Mouse (Mus musculus) hindbrain, embryonic 13.5 days (tissue): ENCODE measurements around the gene Snx12. TPM values are rescaled to one million over a fixed set of nuclear protein-coding genes. Genes with fewer than 3 reads are reported as not detected.

Experiments used
- ATAC-seq: fragments of 200-750 bp; cut with Nextera tagmentation; 2 replicates; pipeline ENCODE4 v1.8.0; 2017; ENCODE audit warnings: moderate TSS enrichment; ENCODE audit not compliant: low FRiP score
- H3K27ac ChIP-seq: fragments of 300-500 bp; sonication (generic); 2 replicates; pipeline ENCODE4 v1.5.1; 2015; ENCODE audit warnings: inconsistent platforms, mild to moderate bottlenecking, moderate library complexity
- H3K27me3 ChIP-seq: fragments of 300-500 bp; sonication (generic); 2 replicates; pipeline ENCODE4 v1.6.1; 2015; ENCODE audit warnings: mild to moderate bottlenecking, inconsistent platforms
- H3K36me3 ChIP-seq: fragments of 300-500 bp; sonication (generic); 2 replicates; pipeline ENCODE4 v1.6.1; 2015; ENCODE audit warnings: mild to moderate bottlenecking, inconsistent platforms
- H3K4me1 ChIP-seq: fragments of 300-500 bp; sonication (generic); replicated peaks from 2 replicates; pipeline ENCODE4 v1.6.1; 2015; ENCODE audit warnings: inconsistent platforms
- H3K4me2 ChIP-seq: fragments of 300-500 bp; sonication (generic); 2 replicates; pipeline ENCODE4 v1.6.1; 2015; ENCODE audit warnings: inconsistent platforms, mild to moderate bottlenecking, moderate library complexity
- H3K4me3 ChIP-seq: fragments of 300-500 bp; sonication (generic); 2 replicates; pipeline ENCODE4 v1.5.1; 2015; ENCODE audit warnings: mild to moderate bottlenecking, inconsistent platforms
- H3K9ac ChIP-seq: fragments of 300-500 bp; sonication (generic); 2 replicates; pipeline ENCODE4 v1.6.1; 2015; ENCODE audit warnings: mild to moderate bottlenecking, inconsistent platforms
- H3K9me3 ChIP-seq: fragments of 300-500 bp; sonication (generic); 2 replicates; pipeline ENCODE4 v1.6.1; 2016; ENCODE audit warnings: inconsistent platforms
- WGBS: fragments of 180-500 bp; shearing (Covaris S2); methylation state at CpG from one replicate; pipeline ENCODE4 v1.1.7; 2015; 5-methylcytosine and 5-hydroxymethylcytosine counted together
- polyA plus RNA-seq: library from polyadenylated mRNA; unstranded; fragments of >200 nt; fragmentation: Nextera tagmentation; extraction: Ambion mirVana; gene quantifications from 2 replicates; pipeline ENCODE4 v1.2.1, GENCODE M21; 2015

Gene Snx12
- polyA plus RNA-seq = 46.3 and 47.1 TPM in 2 replicates

- peak; percentile 99 for ATAC-seq
- WGBS = 16% methylated on average over 55 of the region's 55 CpGs
- Histone ChIP-seq H3K36me3 (no peaks in the 10 kb centered on the region), H3K9ac (peak within 1 kb of the TSS; percentile 73), H3K27ac (peak within 1 kb of the TSS; percentile 83), H3K4me1 (peaks cover 13% of the 10 kb centered on the region), H3K4me3 (peak within 1 kb of the TSS; percentile 51), H3K27me3 (peaks cover 3% of the 10 kb centered on the region; the same call in 1 of the 2 replicates), H3K9me3 (no peaks in the 10 kb centered on the region), H3K4me2 (peak within 1 kb of the TSS; percentile 64)
Observed at GRCm38 (mm10) chrX:101221834-101222795, at the start of gene Snx12. Gene Snx12 (minus strand): TSS chrX:101222563.

- Histone ChIP-seq H3K36me3 (no peaks in the 10 kb centered on the region), H3K27ac (no peak within 1 kb of the TSS), H3K4me1 (no peaks in the 10 kb centered on the region), H3K9me3 (no peaks in the 10 kb centered on the region), H3K4me3 (no peak within 1 kb of the TSS), H3K9ac (no peak within 1 kb of the TSS), H3K27me3 (peaks cover 8% of the 10 kb centered on the region; the same call in 1 of the 2 replicates), H3K4me2 (no peak within 1 kb of the TSS)
- no peak for ATAC-seq
- WGBS = 70% methylated on average over 3 of the region's 3 CpGs
Observed at GRCm38 (mm10) chrX:101268755-101269124, 46.4 kb upstream of the Snx12 start, which contains the start of gene Gm20489. Gene Gm20489 (minus strand): TSS chrX:101269023.

- peaks cover 8% of the 10 kb centered on the region; the same call in 1 of the 2 replicates for H3K27me3 ChIP-seq
- H3K36me3 ChIP-seq = no peaks in the 10 kb centered on the region
- no peak within 1 kb of the TSS for H3K27ac ChIP-seq
- H3K4me3 ChIP-seq = no peak within 1 kb of the TSS
- no peak within 1 kb of the TSS for H3K4me2 ChIP-seq
- WGBS = 73% methylated on average over 5 of the region's 5 CpGs
- H3K9me3 ChIP-seq = no peaks in the 10 kb centered on the region
- ATAC-seq = no peak
- H3K4me1 ChIP-seq = no peaks in the 10 kb centered on the region
- no peak within 1 kb of the TSS for H3K9ac ChIP-seq
Observed at GRCm38 (mm10) chrX:101268025-101268754, 45.8 kb upstream of the Snx12 start, which contains the start of gene Il2rg. Gene Il2rg (minus strand): TSS chrX:101268255.

GRCm38 (mm10) chrX:101266631-101267030 lies 44.3 kb upstream of the Snx12 start:
- Histone ChIP-seq H3K9me3 (no peaks in the 10 kb centered on the region), H3K27ac (no peak overlapping the region), H3K4me1 (no peaks in the 10 kb centered on the region), H3K36me3 (no peaks in the 10 kb centered on the region), H3K4me3 (no peak overlapping the region), H3K27me3 (peaks cover 8% of the 10 kb centered on the region; the same call in 1 of the 2 replicates), H3K9ac (no peak overlapping the region), H3K4me2 (no peak overlapping the region)
- no peak for ATAC-seq
- WGBS = 95% methylated on average over 6 of the region's 6 CpGs

- H3K27me3 ChIP-seq = peaks cover 8% of the 10 kb centered on the region; the same call in 1 of the 2 replicates
- H3K36me3 ChIP-seq = no peaks in the 10 kb centered on the region
- no peak within 1 kb of the TSS for H3K27ac ChIP-seq
- H3K9me3 ChIP-seq = no peaks in the 10 kb centered on the region
- H3K4me2 ChIP-seq = no peak within 1 kb of the TSS
- ATAC-seq = no peak
- H3K9ac ChIP-seq = no peak within 1 kb of the TSS
- peaks cover 12% of the 10 kb centered on the region for H3K4me1 ChIP-seq
- WGBS = 100% methylated on average over 1 of the region's 1 CpGs
- H3K4me3 ChIP-seq = no peak within 1 kb of the TSS
Observed at GRCm38 (mm10) chrX:101263892-101264291, 41.5 kb upstream of the Snx12 start, which contains the start of gene Gm614. Gene Gm614 (minus strand): TSS chrX:101263992.

GRCm38 (mm10) chrX:101260441-101261325 lies 38.3 kb upstream of the Snx12 start:
- H3K27me3 ChIP-seq = 0 out of 2 replicates have a peak, but pooled peaks cover 4% of the 10 kb centered on the region
- 24% methylated on average over 8 of the region's 13 CpGs for WGBS
- H3K4me2 ChIP-seq = no peak overlapping the region
- H3K9me3 ChIP-seq = no peaks in the 10 kb centered on the region
- no peaks in the 10 kb centered on the region for H3K36me3 ChIP-seq
- H3K4me3 ChIP-seq = no peak overlapping the region
- peak; percentile 75; the same call in 1 of the 2 replicates for ATAC-seq
- peaks cover 13% of the 10 kb centered on the region for H3K4me1 ChIP-seq
- peak overlapping the region; percentile 49; the same call in 1 of the 2 replicates for H3K27ac ChIP-seq
- H3K9ac ChIP-seq = no peak overlapping the region

GRCm38 (mm10) chrX:101256603-101257002 lies 34.2 kb upstream of the Snx12 start:
- H3K4me1 ChIP-seq = peaks cover 23% of the 10 kb centered on the region
- H3K27me3 ChIP-seq = 0 out of 2 replicates have a peak, but pooled peaks cover 4% of the 10 kb centered on the region
- no peak overlapping the region for H3K4me2 ChIP-seq
- H3K9me3 ChIP-seq = no peaks in the 10 kb centered on the region
- 85% methylated on average over 13 of the region's 13 CpGs for WGBS
- no peak for ATAC-seq
- H3K27ac ChIP-seq = no peak overlapping the region
- H3K4me3 ChIP-seq = no peak overlapping the region
- H3K9ac ChIP-seq = no peak overlapping the region
- no peaks in the 10 kb centered on the region for H3K36me3 ChIP-seq

GRCm38 (mm10) chrX:101254740-101255139 lies 32.4 kb upstream of the Snx12 start:
- Histone ChIP-seq H3K9ac (peak overlapping the region; percentile 68), H3K4me3 (peak overlapping the region; percentile 51), H3K4me2 (peak overlapping the region; percentile 70), H3K4me1 (peaks cover 10% of the 10 kb centered on the region), H3K27me3 (0 out of 2 replicates have a peak, but pooled peaks cover 4% of the 10 kb centered on the region), H3K36me3 (no peaks in the 10 kb centered on the region), H3K9me3 (no peaks in the 10 kb centered on the region), H3K27ac (no peak overlapping the region)
- peak; percentile 18; the same call in 1 of the 2 replicates for ATAC-seq
- WGBS = 13% methylated on average over 26 of the region's 26 CpGs

- Histone ChIP-seq H3K9ac (peak within 1 kb of the TSS; percentile 68), H3K9me3 (no peaks in the 10 kb centered on the region), H3K4me2 (peak within 1 kb of the TSS; percentile 70), H3K4me3 (peak within 1 kb of the TSS; percentile 51), H3K36me3 (no peaks in the 10 kb centered on the region), H3K27me3 (0 out of 2 replicates have a peak, but pooled peaks cover 4% of the 10 kb centered on the region), H3K4me1 (peaks cover 10% of the 10 kb centered on the region), H3K27ac (no peak within 1 kb of the TSS)
- WGBS = 12% methylated on average over 44 of the region's 47 CpGs
- ATAC-seq = peak; percentile 92
Observed at GRCm38 (mm10) chrX:101253952-101254729, 31.8 kb upstream of the Snx12 start, which contains the start of gene Foxo4. Gene Foxo4 (plus strand): TSS chrX:101254528.

GRCm38 (mm10) chrX:101245011-101245410 lies 22.6 kb upstream of the Snx12 start:
- no peak overlapping the region for H3K4me3 ChIP-seq
- no peak overlapping the region for H3K27ac ChIP-seq
- no peaks in the 10 kb centered on the region for H3K36me3 ChIP-seq
- H3K4me2 ChIP-seq = no peak overlapping the region
- no peaks in the 10 kb centered on the region for H3K9me3 ChIP-seq
- 0 out of 2 replicates have a peak, but pooled peaks cover 4% of the 10 kb centered on the region for H3K27me3 ChIP-seq
- ATAC-seq = no peak
- H3K9ac ChIP-seq = no peak overlapping the region
- H3K4me1 ChIP-seq = no peaks in the 10 kb centered on the region
- 26% methylated on average over 1 of the region's 1 CpGs for WGBS
